ENCODE assay signal across 8 mouse cellular contexts in the genomic region with DNA sequence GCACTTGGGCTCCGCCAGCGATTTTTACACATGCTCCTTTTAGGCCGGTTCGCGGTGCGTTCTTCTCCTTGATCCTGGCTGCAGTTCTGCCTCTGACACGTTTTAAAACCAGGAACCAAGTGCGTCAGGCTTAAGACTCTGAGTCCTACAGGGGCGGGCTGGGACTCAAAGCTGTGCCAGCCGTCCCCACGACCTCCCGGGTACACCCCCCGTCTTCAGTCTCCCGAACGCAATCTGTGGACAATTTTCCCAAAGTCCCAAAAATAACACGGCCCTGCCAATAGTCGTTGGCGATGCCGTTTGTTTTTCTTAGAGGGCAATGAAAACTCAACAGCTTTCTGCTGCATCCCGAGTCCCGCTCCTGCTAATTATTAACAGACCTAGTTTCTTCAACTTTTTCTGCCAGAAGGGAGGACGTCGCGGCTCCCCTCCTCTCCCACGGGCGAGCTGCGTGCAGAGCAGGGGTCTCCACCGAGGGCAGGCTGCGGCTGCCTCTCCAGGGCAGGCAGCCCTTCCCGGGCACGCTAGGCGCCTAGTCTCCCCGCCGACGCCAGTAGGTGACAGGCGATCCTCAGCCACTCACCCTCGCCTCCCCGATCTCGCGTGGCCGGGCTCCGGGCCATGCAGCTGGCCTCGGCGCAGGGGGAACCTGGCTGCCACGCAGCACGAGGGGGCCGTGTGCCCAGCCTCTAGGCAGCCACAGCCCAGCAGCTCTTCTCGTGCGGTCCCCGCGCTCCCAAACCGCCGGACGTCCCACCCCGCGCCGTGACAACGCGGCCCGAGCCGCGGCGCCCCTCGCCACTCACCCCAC. TPM values are rescaled to one million over a fixed set of nuclear protein-coding genes. Genes with fewer than 3 reads are reported as not detected.
A peak's percentile ranks its signal among the peaks of the same experiment; 100 is the strongest.
DNase-seq lines count a peak whose midpoint lies in the region; ATAC-seq and TF ChIP-seq lines count a peak whose summit lies in the region.

No protein-coding gene starts in this region.

- WGBS in hindbrain, postnatal 0 days = under 1% methylated on average over 62 of the region's 64 CpGs
- under 1% methylated on average over 64 of the region's 64 CpGs for WGBS in midbrain, embryonic 10.5 days
- WGBS in stomach, embryonic 16.5 days = under 1% methylated on average over 64 of the region's 64 CpGs

- H3K4me1 ChIP-seq in hindbrain, postnatal 0 days (ENCODE audit: insufficient read depth, low read length) = peaks cover 9% of the 10 kb centered on the region
- peaks cover 43% of the 10 kb centered on the region for H3K4me1 ChIP-seq in midbrain, embryonic 10.5 days
- peaks cover 14% of the 10 kb centered on the region for H3K4me1 ChIP-seq in stomach, embryonic 16.5 days (ENCODE audit: control insufficient read depth, insufficient read depth, low read length)

- H3K36me3 ChIP-seq in hindbrain, postnatal 0 days (ENCODE audit: insufficient read depth, low read length) = no peaks in the 10 kb centered on the region
- H3K36me3 ChIP-seq in midbrain, embryonic 10.5 days = no peaks in the 10 kb centered on the region
- H3K36me3 ChIP-seq in stomach, embryonic 16.5 days (ENCODE audit: control insufficient read depth, insufficient read depth, low read length) = no peaks in the 10 kb centered on the region

- peak overlapping the region; percentile 80 for H3K9ac ChIP-seq in hindbrain, postnatal 0 days (replicated peaks; ENCODE audit: low read length)
- peak overlapping the region; percentile 97 for H3K9ac ChIP-seq in stomach, embryonic 16.5 days (ENCODE audit: low read length)

- peak overlapping the region; percentile 64 for H3K4me3 ChIP-seq in hindbrain, postnatal 0 days (ENCODE audit: low read length)
- peak overlapping the region; percentile 80 for H3K4me3 ChIP-seq in midbrain, embryonic 10.5 days
- peak overlapping the region; percentile 90 for H3K4me3 ChIP-seq in stomach, embryonic 16.5 days (replicated peaks; ENCODE audit: low read length)

- peak overlapping the region; percentile 84 for H3K27ac ChIP-seq in hindbrain, postnatal 0 days
- H3K27ac ChIP-seq in midbrain, embryonic 10.5 days (replicated peaks) = peak overlapping the region; percentile 87
- peak overlapping the region; percentile 90 for H3K27ac ChIP-seq in stomach, embryonic 16.5 days (ENCODE audit: low read length)

- H3K4me2 ChIP-seq in hindbrain, postnatal 0 days (ENCODE audit: low read depth, low read length) = peak overlapping the region; percentile 85
- H3K4me2 ChIP-seq in stomach, embryonic 16.5 days (ENCODE audit: low read depth, low read length) = peak overlapping the region; percentile 69

- intact Hi-C loops in left cerebral cortex, postnatal 36 days (cut with DNase I) = loop anchor here (5.0 kb wide), 2 partner anchors 237 to 617 kb away; no protein-coding TSS in a partner anchor

- TF ChIP-seq CTCF in hindbrain, postnatal 0 days (IDR thresholded peaks at IDR 0.05; ENCODE audit: low read depth) = peak; percentile 35

- H3K27me3 ChIP-seq in hindbrain, postnatal 0 days (ENCODE audit: insufficient read depth, low read length) = no peaks in the 10 kb centered on the region
- H3K27me3 ChIP-seq in midbrain, embryonic 10.5 days (ENCODE audit: low read depth, poor library complexity, severe bottlenecking) = peaks cover 43% of the 10 kb centered on the region
- no peaks in the 10 kb centered on the region for H3K27me3 ChIP-seq in stomach, embryonic 16.5 days (ENCODE audit: control insufficient read depth, insufficient read depth, low read length)

- no peaks in the 10 kb centered on the region for H3K9me3 ChIP-seq in hindbrain, postnatal 0 days (ENCODE audit: low read length)
- no peaks in the 10 kb centered on the region for H3K9me3 ChIP-seq in midbrain, embryonic 10.5 days (replicated peaks)
- no peaks in the 10 kb centered on the region for H3K9me3 ChIP-seq in stomach, embryonic 16.5 days (replicated peaks; ENCODE audit: control insufficient read depth, low read length)

- DNase-seq in heart, adult 11 months = peak; percentile 92
- no peak for DNase-seq in heart, adult 8-10 months (ENCODE audit: low spot score)
- DNase-seq in cerebellum, adult 9-10 months = peak; percentile 45
- peak; percentile 24 for DNase-seq in gastrocnemius, adult 18-20 months (ENCODE audit: low spot score)
- DNase-seq in hindbrain, postnatal 0 days (ENCODE audit: low spot score) = peak; percentile 78
- DNase-seq in left cerebral cortex, postnatal 36 days (ENCODE audit: low spot score in 2 of 2) = peak; percentile 47 to 48
- peak; percentile 71 for DNase-seq in midbrain, embryonic 10.5 days (ENCODE audit: low spot score)

- ATAC-seq in hindbrain, postnatal 0 days = peak; percentile 82
- peak; percentile 59 for ATAC-seq in stomach, embryonic 16.5 days (ENCODE audit: insufficient read depth, low FRiP score)

RNA-seq across cellular contexts. Expression of a gene that starts 0.6 kb away (rescaled TPM):
- total RNA-seq in heart, adult 8-10 months (2022) = 10 to 100 TPM; 10.8 to 18.3 (median 15.4) TPM
- 1 to 10 TPM; 2.9 to 3.0 TPM for total RNA-seq in gastrocnemius, adult 18-20 months (2021)
- total RNA-seq in hindbrain, postnatal 0 days (2014; rRNA removed) = 14.5 and 17.1 TPM in 2 replicates
- 16.0 and 16.2 TPM in 2 replicates for polyA plus RNA-seq in hindbrain, postnatal 0 days (2015; fragmentation: Nextera tagmentation; extraction: Ambion mirVana)
- total RNA-seq in left cerebral cortex, postnatal 36 days (2021) = 100 to 1,000 TPM in 1 of 2 experiments, 10 to 100 TPM in 1; 92.0 to 103 TPM
- 10.8 and 14.6 TPM in 2 replicates for polyA plus RNA-seq in midbrain, embryonic 10.5 days (2016; fragmentation: Nextera tagmentation; extraction: Ambion mirVana)
- polyA plus RNA-seq in stomach, embryonic 16.5 days (2015; fragmentation: Nextera tagmentation; extraction: Ambion mirVana) = 20.2 and 21.7 TPM in 2 replicates
